ENCODE assay signal across 9 mouse cellular contexts in genomic region chr16:20732925-20733730, GRCm38 (mm10). TPM values are rescaled to one million over a fixed set of nuclear protein-coding genes. Genes with fewer than 3 reads are reported as not detected.
DNase-seq lines count a peak whose midpoint lies in the region; ATAC-seq lines count a peak whose summit lies in the region.
"Had no signal": no experiment of that assay in that cellular context is flagged by ENCODE, and none has a peak within 500 bp of the region (broad histone marks: within the 10 kb centered on the region; RNA-seq: fewer than 3 reads in every experiment).

TSS of gene Chrd (plus strand) at chr16:20733127.

- 0 out of 2 replicates have a peak, but pooled peaks cover 13% of the 10 kb centered on the region for H3K36me3 ChIP-seq in hindbrain, embryonic 14.5 days (replicated peaks; ENCODE audit: control insufficient read depth, insufficient read depth)

- no peaks in the 10 kb centered on the region for H3K9me3 ChIP-seq in hindbrain, embryonic 14.5 days (ENCODE audit: control insufficient read depth, low read length)

- peak within 1 kb of the TSS; percentile 89 for H3K9ac ChIP-seq in hindbrain, embryonic 14.5 days

- H3K4me2 ChIP-seq in hindbrain, embryonic 14.5 days (replicated peaks): peak within 1 kb of the TSS; percentile 87

- peak; percentile 22 for DNase-seq in CD4-positive, CD25-positive, alpha-beta regulatory T cell, adult 2 months (ENCODE audit: low read depth, low spot score)
- DNase-seq in cerebellum, adult 8-10 months: peak; percentile 76
- peak; percentile 54 to 57 for DNase-seq in frontal cortex, postnatal 36 days (ENCODE audit: low spot score in 2 of 2)
- peak; percentile 54 for DNase-seq in hindbrain, embryonic 14.5 days (ENCODE audit: low spot score)
- peak; percentile 90 for DNase-seq in left cerebral cortex, postnatal 4 days
- DNase-seq in mesoderm, embryonic 11.5 days (ENCODE audit: low read depth, low spot score): peak; percentile 68
- DNase-seq in urinary bladder, adult 2 months (ENCODE audit: low spot score): peak; percentile 62

- H3K4me3 ChIP-seq in hindbrain, embryonic 14.5 days (replicated peaks; ENCODE audit: low read length): peak within 1 kb of the TSS; percentile 81

- no peak for ATAC-seq in CD4-positive, CD25-positive, alpha-beta regulatory T cell, adult 4 months
- peak; percentile 81 for ATAC-seq in hindbrain, embryonic 14.5 days (ENCODE audit: low FRiP score)

- H3K27ac ChIP-seq in hindbrain, embryonic 14.5 days: peak within 1 kb of the TSS; percentile 83
- H3K27ac ChIP-seq: macrophage had no signal

- intact Hi-C loops in left cerebral cortex, postnatal 4 days (cut with DNase I): no loop called here

- WGBS in hindbrain, embryonic 14.5 days: under 1% methylated on average over 61 of the region's 70 CpGs

- peaks cover 10% of the 10 kb centered on the region for H3K27me3 ChIP-seq in hindbrain, embryonic 14.5 days (ENCODE audit: control insufficient read depth, insufficient read depth, low read length)

- peaks cover 16% of the 10 kb centered on the region for H3K4me1 ChIP-seq in hindbrain, embryonic 14.5 days (replicated peaks; ENCODE audit: control insufficient read depth, insufficient read depth, low read length)

RNA-seq across cellular contexts. Expression of gene Chrd, which starts in this region (rescaled TPM):
- polyA plus RNA-seq in CD4-positive, CD25-positive, alpha-beta regulatory T cell, adult 4 months (2017; shearing (Covaris generic)): not detected
- polyA plus RNA-seq in hindbrain, embryonic 14.5 days (2014; fragmentation: Nextera tagmentation; extraction: Ambion mirVana): 5.4 and 7.3 TPM in 2 replicates
- 10 to 100 TPM; 15.4 to 18.6 TPM for total RNA-seq in left cerebral cortex, postnatal 4 days (2021)
- polyA plus RNA-seq in urinary bladder, adult 2 months (2012; rRNA removed): 18.1 and 18.5 TPM in 2 replicates
- polyA plus RNA-seq: macrophage had no signal

Comparison
In these comparisons a context has a peak if more than half of its experiments do, and no peak if none do; other contexts are left out.
1. DNase-seq: peak in every context shown above with its lines; median percentile 90 in left cerebral cortex, postnatal 4 days; 76 in cerebellum, adult 8-10 months; 68 in mesoderm, embryonic 11.5 days; 62 in urinary bladder, adult 2 months; 56 in frontal cortex, postnatal 36 days; 54 in hindbrain, embryonic 14.5 days; 22 in CD4-positive, CD25-positive, alpha-beta regulatory T cell, adult 2 months.